Mouse (Mus musculus) cerebellum, postnatal 25 days (tissue): ENCODE results near the gene Gm10490.

Experiments
- DNase-seq, 2 experiments: peaks; one replicate each; pipeline ENCODE4 v3.0.0; 2021; ENCODE audit warnings: mixed read lengths in 2 of 2

Gm10490 gene

GRCm38 (mm10) chrX:7927116-7927515, 17.8 kb downstream of the Gm10490 start:
- DNase-seq = no peak

- DNase-seq = no peak
These were observed 19.0 kb downstream of the Gm10490 start, which contains the start of gene Eras for GRCm38 (mm10) chrX:7928270-7928790. TSS of gene Eras (minus strand) at chrX:7928607.

GRCm38 (mm10) chrX:7936874-7937273, 27.5 kb downstream of the Gm10490 start:
- DNase-seq = peak in 1 of 2 experiments; percentile 19

- DNase-seq = no peak
These were observed 28.3 kb downstream of the Gm10490 start for GRCm38 (mm10) chrX:7937667-7938066.

GRCm38 (mm10) chrX:7945618-7946017, 36.3 kb downstream of the Gm10490 start:
- no peak for DNase-seq

- peak; percentile 15 to 45 for DNase-seq
These were observed 38.0 kb downstream of the Gm10490 start, which contains the start of gene Hdac6 for GRCm38 (mm10) chrX:7947108-7947899. TSS of gene Hdac6 (minus strand) at chrX:7947889.

GRCm38 (mm10) chrX:7947900-7948492, 38.7 kb downstream of the Gm10490 start:
- DNase-seq = peak; percentile 89 to 91

- DNase-seq = no peak
These were observed 40.7 kb downstream of the Gm10490 start for GRCm38 (mm10) chrX:7950091-7950490.

- no peak for DNase-seq
These were observed 49.5 kb downstream of the Gm10490 start for GRCm38 (mm10) chrX:7958868-7959267.
